Mouse (Mus musculus) bone marrow macrophage, adult 2 months (primary cell): ENCODE results near the gene Arpc5.

ENCODE experiments used
- CTCF ChIP-seq: IDR thresholded peaks from 2 replicates; pipeline ENCODE4 v1.5.1; 2012; ENCODE audit warnings: low read depth, mild to moderate bottlenecking, low read length, moderate library complexity
- POLR2A ChIP-seq: IDR thresholded peaks from 2 replicates; pipeline ENCODE4 v1.6.1; 2012; ENCODE audit warnings: mild to moderate bottlenecking, low read depth, low read length, borderline replicate concordance

DNA sequence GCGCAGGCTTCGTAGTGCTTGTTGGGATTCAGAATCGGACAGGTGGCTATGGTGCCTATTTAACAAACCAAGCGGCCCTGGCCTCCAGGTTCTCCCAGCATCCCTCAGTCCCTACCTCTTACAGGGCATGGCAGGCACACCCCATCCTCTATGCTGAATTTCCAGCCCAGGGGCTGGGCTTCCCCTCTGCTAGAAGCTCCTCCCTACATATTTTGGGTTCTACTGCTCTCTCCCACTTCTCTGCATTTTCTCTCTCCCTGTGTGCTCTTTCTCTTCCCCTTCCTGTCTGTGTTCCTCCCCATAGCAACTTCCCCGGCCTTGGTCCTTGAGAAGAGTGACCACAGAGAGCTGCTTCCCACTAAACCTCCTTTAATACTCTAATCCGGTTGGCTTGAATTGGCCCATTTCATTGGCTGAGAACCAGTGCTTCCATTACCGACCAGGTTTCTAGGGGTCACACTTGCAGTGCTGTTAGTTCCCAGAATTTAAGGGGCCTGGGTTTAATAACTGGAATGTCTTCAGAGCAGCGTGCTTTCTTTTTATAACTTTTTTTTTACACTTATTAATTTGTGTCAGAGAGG is 30.4 kb downstream of the Arpc5 start:
- TF ChIP-seq POLR2A (no peak; the same call in 1 of the 2 replicates), CTCF (no peak)
